Mouse (Mus musculus) embryonic facial prominence, embryonic 12.5 days (tissue): Measurements from ENCODE around the gene Vamp5. TPM values are rescaled to one million over a fixed set of nuclear protein-coding genes. Genes with fewer than 3 reads are reported as not detected.

Experiments used
- ATAC-seq: fragments of 200-750 bp; cut with Nextera tagmentation; 2 replicates; pipeline ENCODE4 v1.8.0; 2017; ENCODE audit not compliant: insufficient number of reproducible peaks, insufficient read depth, low FRiP score, low TSS enrichment
- H3K27ac ChIP-seq: fragments of 300-500 bp; sonication (generic); 2 replicates; pipeline ENCODE4 v1.5.1; 2016; ENCODE audit warnings: mild to moderate bottlenecking
- H3K27me3 ChIP-seq: fragments of 300-500 bp; sonication (generic); 2 replicates; pipeline ENCODE4 v1.6.1; 2016; ENCODE audit warnings: mild to moderate bottlenecking, moderate library complexity
- H3K36me3 ChIP-seq: fragments of 300-500 bp; sonication (generic); 2 replicates; pipeline ENCODE4 v1.6.1; 2016; ENCODE audit warnings: mild to moderate bottlenecking
- H3K4me1 ChIP-seq: fragments of 300-500 bp; sonication (generic); 2 replicates; pipeline ENCODE4 v1.6.1; 2016
- H3K4me2 ChIP-seq: fragments of 300-500 bp; sonication (generic); replicated peaks from 2 replicates; pipeline ENCODE4 v1.6.1; 2016; ENCODE audit warnings: mild to moderate bottlenecking, moderate library complexity
- H3K4me3 ChIP-seq: fragments of 300-500 bp; sonication (generic); 2 replicates; pipeline ENCODE4 v1.5.1; 2016; ENCODE audit warnings: mild to moderate bottlenecking
- H3K9ac ChIP-seq: fragments of 300-500 bp; sonication (generic); 2 replicates; pipeline ENCODE4 v1.6.1; 2016; ENCODE audit warnings: mild to moderate bottlenecking, moderate library complexity
- H3K9me3 ChIP-seq: fragments of 300-500 bp; sonication (generic); 2 replicates; pipeline ENCODE4 v1.6.1; 2016; ENCODE audit warnings: mild to moderate bottlenecking, moderate library complexity
- WGBS: fragments of 180-500 bp; shearing (Covaris S2); methylation state at CpG from one replicate; pipeline ENCODE4 v1.1.7; 2016; 5-methylcytosine and 5-hydroxymethylcytosine counted together
- polyA plus RNA-seq: library from polyadenylated mRNA; unstranded; fragments of >200 nt; fragmentation: Nextera tagmentation; extraction: Ambion mirVana; gene quantifications from 2 replicates; pipeline ENCODE4 v1.2.1, GENCODE M21; 2016

The Vamp5 gene
- polyA plus RNA-seq, 1 experiment from 2014 or later, result 14.5 TPM

GRCm38 (mm10) chr6:72410003-72410402, 29.7 kb upstream of the Vamp5 start:
- Histone ChIP-seq H3K4me1 (peaks cover 8% of the 10 kb centered on the region), H3K27ac (no peak overlapping the region), H3K9me3 (no peaks in the 10 kb centered on the region), H3K4me2 (no peak overlapping the region), H3K9ac (no peak overlapping the region), H3K27me3 (no peaks in the 10 kb centered on the region), H3K36me3 (no peaks in the 10 kb centered on the region), H3K4me3 (no peak overlapping the region)
- 37% methylated on average over 1 of the region's 1 CpGs for WGBS
- ATAC-seq, result no peak

DNA sequence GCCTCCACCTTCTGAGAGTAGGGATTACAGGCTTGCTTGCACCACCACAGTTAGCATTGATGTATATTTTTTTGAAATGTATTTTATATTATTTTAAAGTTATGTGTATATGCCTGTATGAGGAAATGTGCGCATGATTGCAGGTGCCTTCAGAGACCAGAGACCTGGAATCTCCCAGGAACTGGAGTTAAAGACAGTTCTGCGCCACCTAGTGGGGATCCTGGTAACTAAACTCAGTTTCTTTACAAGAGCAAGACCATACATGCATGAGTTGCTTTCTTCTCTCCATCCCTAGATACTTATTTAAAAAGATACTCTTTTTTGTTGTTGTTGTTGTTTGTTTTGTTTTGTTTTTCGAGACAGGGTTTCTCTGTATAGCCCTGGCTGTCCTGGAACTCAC, 29.3 kb upstream of the Vamp5 start:
- Histone ChIP-seq H3K9ac (no peak overlapping the region), H3K4me1 (peaks cover 4% of the 10 kb centered on the region; the same call in 1 of the 2 replicates), H3K4me2 (no peak overlapping the region), H3K27me3 (no peaks in the 10 kb centered on the region), H3K4me3 (no peak overlapping the region), H3K27ac (no peak overlapping the region), H3K9me3 (no peaks in the 10 kb centered on the region), H3K36me3 (no peaks in the 10 kb centered on the region)
- no peak for ATAC-seq
- WGBS, result 19% methylated on average over 3 of the region's 3 CpGs

DNA sequence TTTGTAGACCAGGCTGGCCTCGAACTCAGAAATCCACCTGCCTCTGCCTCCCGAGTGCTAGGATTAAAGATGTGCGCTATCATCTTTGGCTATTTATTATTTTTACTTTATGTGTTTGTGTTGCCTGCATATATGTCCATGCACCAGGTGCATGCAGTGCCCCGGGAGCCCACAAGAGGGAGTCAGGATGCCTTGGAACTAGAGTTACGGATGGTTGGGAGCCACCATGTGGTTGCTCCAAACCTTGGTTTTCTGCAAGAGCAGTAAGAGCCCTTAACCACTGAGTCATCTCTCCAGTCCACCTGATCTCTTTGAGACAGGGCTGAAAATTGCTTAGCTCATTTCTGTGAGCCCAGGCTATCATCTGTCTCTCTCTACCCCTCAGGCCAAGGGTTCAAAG, 26.9 kb upstream of the Vamp5 start:
- H3K9me3 ChIP-seq, result no peaks in the 10 kb centered on the region

GRCm38 (mm10) chr6:72405356-72405755, 25.1 kb upstream of the Vamp5 start:
- H3K27me3 ChIP-seq, result no peaks in the 10 kb centered on the region
- no peak overlapping the region for H3K4me2 ChIP-seq
- ATAC-seq, result no peak
- no peak overlapping the region for H3K27ac ChIP-seq
- WGBS, result 81% methylated on average over 7 of the region's 7 CpGs
- no peak overlapping the region for H3K4me3 ChIP-seq
- no peaks in the 10 kb centered on the region for H3K4me1 ChIP-seq
- H3K9ac ChIP-seq, result no peak overlapping the region
- H3K9me3 ChIP-seq, result no peaks in the 10 kb centered on the region
- no peaks in the 10 kb centered on the region for H3K36me3 ChIP-seq

More for the DNA sequence above, 26.9 kb upstream of the Vamp5 start:
- no peaks in the 10 kb centered on the region for H3K36me3 ChIP-seq
- H3K9ac ChIP-seq, result no peak overlapping the region
- no peak for ATAC-seq
- 3% methylated on average over 5 of the region's 5 CpGs for WGBS
- H3K4me2 ChIP-seq, result no peak overlapping the region
- H3K4me3 ChIP-seq, result no peak overlapping the region
- no peaks in the 10 kb centered on the region for H3K27me3 ChIP-seq
- no peaks in the 10 kb centered on the region for H3K4me1 ChIP-seq
- H3K27ac ChIP-seq, result no peak overlapping the region

DNA sequence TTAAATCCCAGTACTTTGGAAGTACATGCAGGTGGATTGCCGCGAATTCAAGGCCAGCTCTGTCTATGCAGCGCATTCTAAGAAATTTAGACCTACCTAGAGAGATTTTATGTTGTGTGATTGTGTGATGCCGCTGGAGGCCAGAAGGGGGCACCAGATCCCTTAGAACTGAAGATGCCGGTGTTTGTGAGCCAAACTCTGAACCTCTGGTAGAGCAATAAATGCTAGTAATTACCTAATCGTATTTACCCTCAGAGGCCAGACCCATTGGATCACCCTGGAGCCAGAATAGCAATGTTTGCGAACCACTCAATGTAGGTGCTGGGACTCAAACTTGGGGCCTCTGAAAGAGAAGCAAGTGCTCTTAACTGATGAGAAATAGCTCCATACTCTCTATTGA, 21.6 kb upstream of the Vamp5 start:
- no peak for ATAC-seq
- Histone ChIP-seq H3K4me1 (no peaks in the 10 kb centered on the region), H3K4me2 (no peak overlapping the region), H3K9ac (no peak overlapping the region), H3K4me3 (no peak overlapping the region), H3K36me3 (no peaks in the 10 kb centered on the region), H3K27me3 (no peaks in the 10 kb centered on the region), H3K9me3 (no peaks in the 10 kb centered on the region), H3K27ac (no peak overlapping the region)
- WGBS, result 25% methylated on average over 7 of the region's 7 CpGs

GRCm38 (mm10) chr6:72399967-72400366, 19.7 kb upstream of the Vamp5 start:
- Histone ChIP-seq H3K4me1 (no peaks in the 10 kb centered on the region), H3K9me3 (no peaks in the 10 kb centered on the region), H3K27ac (no peak overlapping the region), H3K9ac (no peak overlapping the region), H3K4me3 (no peak overlapping the region), H3K4me2 (no peak overlapping the region), H3K27me3 (no peaks in the 10 kb centered on the region), H3K36me3 (no peaks in the 10 kb centered on the region)
- WGBS, result 57% methylated on average over 2 of the region's 2 CpGs
- no peak for ATAC-seq

- no peaks in the 10 kb centered on the region for H3K4me1 ChIP-seq
These were observed 16.6 kb upstream of the Vamp5 start for GRCm38 (mm10) chr6:72396837-72397251.

GRCm38 (mm10) chr6:72392341-72392740, 12.1 kb upstream of the Vamp5 start:
- 88% methylated on average over 5 of the region's 5 CpGs for WGBS
- Histone ChIP-seq H3K4me3 (no peak overlapping the region), H3K27me3 (no peaks in the 10 kb centered on the region), H3K4me2 (no peak overlapping the region), H3K9ac (no peak overlapping the region), H3K36me3 (no peaks in the 10 kb centered on the region), H3K27ac (no peak overlapping the region), H3K9me3 (no peaks in the 10 kb centered on the region), H3K4me1 (peaks cover 18% of the 10 kb centered on the region; the same call in 1 of the 2 replicates)
- ATAC-seq, result no peak

More at GRCm38 (mm10) chr6:72396837-72397251, 16.6 kb upstream of the Vamp5 start:
- no peak for ATAC-seq
- Histone ChIP-seq H3K4me3 (no peak overlapping the region), H3K4me2 (no peak overlapping the region), H3K9ac (no peak overlapping the region), H3K9me3 (no peaks in the 10 kb centered on the region), H3K36me3 (no peaks in the 10 kb centered on the region), H3K27me3 (no peaks in the 10 kb centered on the region), H3K27ac (no peak overlapping the region)
- 78% methylated on average over 10 of the region's 10 CpGs for whole genome bisulfite sequencing

- H3K4me1 ChIP-seq, result peaks cover 18% of the 10 kb centered on the region; the same call in 1 of the 2 replicates
- WGBS, result 13% methylated on average over 12 of the region's 12 CpGs
- ATAC-seq, result 0 out of 2 replicates have a peak, but pooled peaks have one; percentile 47
These were observed 10.7 kb upstream of the Vamp5 start for GRCm38 (mm10) chr6:72390795-72391521.

GRCm38 (mm10) chr6:72389941-72390771, 9.9 kb upstream of the Vamp5 start, which contains the start of gene Vamp8:
Vamp8 (minus strand) TSS chr6:72390703.
- H3K4me1 ChIP-seq, result peaks cover 18% of the 10 kb centered on the region; the same call in 1 of the 2 replicates
- H3K4me3 ChIP-seq, result peak within 1 kb of the TSS; percentile 56
- ATAC-seq, result peak; percentile 65; the same call in 1 of the 2 replicates
- WGBS, result under 1% methylated on average over 33 of the region's 33 CpGs
- H3K9ac ChIP-seq, result peak within 1 kb of the TSS; percentile 66
- no peaks in the 10 kb centered on the region; the same call in 1 of the 2 replicates for H3K9me3 ChIP-seq
- H3K27me3 ChIP-seq, result no peaks in the 10 kb centered on the region
- peak within 1 kb of the TSS; percentile 90 for H3K27ac ChIP-seq
- H3K36me3 ChIP-seq, result peaks cover 4% of the 10 kb centered on the region
- H3K4me2 ChIP-seq, result peak within 1 kb of the TSS; percentile 70

More at GRCm38 (mm10) chr6:72390795-72391521, 10.7 kb upstream of the Vamp5 start:
- H3K4me2 ChIP-seq, result peak overlapping the region; percentile 70
- peak overlapping the region; percentile 56 for H3K4me3 ChIP-seq
- no peaks in the 10 kb centered on the region for H3K27me3 ChIP-seq
- peak overlapping the region; percentile 90 for H3K27ac ChIP-seq
- no peaks in the 10 kb centered on the region for H3K36me3 ChIP-seq
- no peaks in the 10 kb centered on the region; the same call in 1 of the 2 replicates for H3K9me3 ChIP-seq
- peak overlapping the region; percentile 66; the same call in 1 of the 2 replicates for H3K9ac ChIP-seq

GRCm38 (mm10) chr6:72389471-72389940, 9.2 kb upstream of the Vamp5 start:
- no peak for ATAC-seq
- Histone ChIP-seq H3K27me3 (no peaks in the 10 kb centered on the region), H3K4me3 (peak overlapping the region; percentile 56), H3K27ac (peak overlapping the region; percentile 90), H3K36me3 (peaks cover 9% of the 10 kb centered on the region), H3K4me1 (peaks cover 18% of the 10 kb centered on the region; the same call in 1 of the 2 replicates), H3K4me2 (peak overlapping the region; percentile 70), H3K9ac (peak overlapping the region; percentile 66), H3K9me3 (no peaks in the 10 kb centered on the region; the same call in 1 of the 2 replicates)
- WGBS, result 20% methylated on average over 13 of the region's 13 CpGs
